Mouse (Mus musculus) embryonic fibroblast, embryonic 13.5 days (primary cell): ENCODE measurements around the gene Lmna.

ENCODE experiments used
- CTCF ChIP-seq: IDR thresholded peaks from 2 replicates; pipeline ENCODE4 v1.5.1; 2011; ENCODE audit warnings: mild to moderate bottlenecking, control low read depth, low read length, moderate library complexity, borderline replicate concordance; ENCODE audit not compliant: insufficient read depth
- POLR2A ChIP-seq: IDR thresholded peaks from 2 replicates; pipeline ENCODE4 v1.6.1; 2011; ENCODE audit warnings: low read depth, mild to moderate bottlenecking, control low read depth, low read length, moderate library complexity

DNA sequence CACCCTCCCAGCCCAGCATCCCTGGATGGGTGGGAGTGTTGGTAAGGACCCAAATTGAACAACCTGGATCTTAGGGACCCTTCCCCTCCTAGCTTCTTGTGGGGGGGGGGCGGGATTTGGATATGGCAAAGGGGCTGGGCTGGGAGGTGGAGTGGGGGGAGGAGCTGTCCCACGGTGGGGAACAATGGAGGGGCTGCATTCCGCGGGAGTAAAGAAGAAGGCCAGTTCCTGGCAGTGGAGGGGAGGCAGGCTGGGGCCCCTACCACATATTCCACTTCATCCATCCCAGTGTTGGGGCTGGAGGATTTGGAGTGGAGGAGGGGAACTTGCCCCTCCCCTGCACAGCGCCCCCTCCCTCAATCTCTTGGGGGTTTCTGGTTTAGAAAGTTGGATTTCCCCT, 23.9 kb upstream of the Lmna start:
- TF ChIP-seq CTCF (no peak), POLR2A (no peak)
